9 mouse cellular contexts compared by ENCODE assay signal in the genomic region with DNA sequence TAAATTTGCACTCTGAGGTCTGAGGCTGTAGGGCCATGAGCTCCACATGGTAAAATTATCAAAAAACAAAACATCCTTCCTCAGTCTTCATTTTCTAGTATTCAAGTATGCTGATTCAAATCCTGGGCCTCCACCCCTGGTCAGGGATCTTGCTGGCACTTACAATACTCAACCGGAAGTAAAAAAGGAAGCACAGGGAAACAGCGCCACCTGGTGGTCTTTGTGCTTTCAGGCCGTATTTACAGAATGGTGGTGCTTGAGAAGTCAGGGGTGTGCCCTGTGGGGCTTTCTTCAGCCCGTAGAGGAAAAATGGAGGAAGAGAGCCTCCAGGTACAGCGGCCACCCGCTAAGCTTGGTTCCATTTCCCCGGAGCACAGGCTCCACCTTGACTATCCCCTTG. TPM values are rescaled to one million over a fixed set of nuclear protein-coding genes. Genes with fewer than 3 reads are reported as not detected.
DNase-seq lines count a peak whose midpoint lies in the region; ATAC-seq lines count a peak whose summit lies in the region.
"Had no signal": no experiment of that assay in that cellular context is flagged by ENCODE, and none has a peak within 500 bp of the region (broad histone marks: within the 10 kb centered on the region; RNA-seq: fewer than 3 reads in every experiment).

No protein-coding gene starts in this region.

- peak; percentile 66 for ATAC-seq in CD4-positive, CD25-positive, alpha-beta regulatory T cell, adult 4 months
- 0 out of 2 replicates have a peak, but pooled peaks have one; percentile 0 for ATAC-seq in forebrain, embryonic 11.5 days (replicated peaks; ENCODE audit: low FRiP score)
- no peak for ATAC-seq in heart, embryonic 16.5 days (replicated peaks; ENCODE audit: extremely low read depth, insufficient read depth, low FRiP score)
- ATAC-seq in liver, embryonic 13.5 days (ENCODE audit: low read depth), result 0 out of 2 replicates have a peak, but pooled peaks have one; percentile 22
- no peak for ATAC-seq in stomach, embryonic 14.5 days (ENCODE audit: insufficient number of reproducible peaks, insufficient read depth, low FRiP score, low read depth)

- H3K4me3 ChIP-seq in forebrain, embryonic 11.5 days (ENCODE audit: low read depth, low read length), result no peak overlapping the region
- no peak overlapping the region for H3K4me3 ChIP-seq in heart, embryonic 16.5 days (ENCODE audit: low read length)
- no peak overlapping the region for H3K4me3 ChIP-seq in liver, embryonic 13.5 days (replicated peaks)
- H3K4me3 ChIP-seq in stomach, embryonic 14.5 days (ENCODE audit: low read depth, low read length), result no peak overlapping the region
- H3K4me3 ChIP-seq: erythroblast, embryonic 14.5 days had no signal

- H3K4me2 ChIP-seq in forebrain, embryonic 11.5 days (ENCODE audit: low read depth, low read length, severe bottlenecking), result no peak overlapping the region
- peak overlapping the region; percentile 2; the same call in 1 of the 2 replicates for H3K4me2 ChIP-seq in heart, embryonic 16.5 days (ENCODE audit: low read depth, low read length)
- H3K4me2 ChIP-seq in liver, embryonic 13.5 days, result peak overlapping the region; percentile 17; the same call in 1 of the 2 replicates
- H3K4me2 ChIP-seq in stomach, embryonic 14.5 days (replicated peaks; ENCODE audit: low read depth, low read length), result peak overlapping the region; percentile 11; the same call in 1 of the 2 replicates

- whole genome bisulfite sequencing in forebrain, embryonic 11.5 days, result under 1% methylated on average over 7 of the region's 7 CpGs
- 2% methylated on average over 7 of the region's 7 CpGs for WGBS in heart, embryonic 16.5 days
- 1% methylated on average over 7 of the region's 7 CpGs for WGBS in liver, embryonic 13.5 days (ENCODE audit: insufficient replicate concordance)
- 3% methylated on average over 7 of the region's 7 CpGs for WGBS in stomach, embryonic 14.5 days

- no peaks in the 10 kb centered on the region for H3K36me3 ChIP-seq in forebrain, embryonic 11.5 days (ENCODE audit: control insufficient read depth, insufficient read depth, low read length)
- H3K36me3 ChIP-seq in heart, embryonic 16.5 days (ENCODE audit: control insufficient read depth, insufficient read depth), result no peaks in the 10 kb centered on the region
- no peaks in the 10 kb centered on the region for H3K36me3 ChIP-seq in liver, embryonic 13.5 days
- H3K36me3 ChIP-seq in stomach, embryonic 14.5 days (ENCODE audit: control insufficient read depth, insufficient read depth, low read length), result no peaks in the 10 kb centered on the region

- H3K9me3 ChIP-seq in forebrain, embryonic 11.5 days (ENCODE audit: control insufficient read depth, low read length), result no peaks in the 10 kb centered on the region
- H3K9me3 ChIP-seq in heart, embryonic 16.5 days (replicated peaks; ENCODE audit: control insufficient read depth, low read length), result no peaks in the 10 kb centered on the region
- H3K9me3 ChIP-seq in liver, embryonic 13.5 days (replicated peaks), result no peaks in the 10 kb centered on the region
- H3K9me3 ChIP-seq in stomach, embryonic 14.5 days (ENCODE audit: control insufficient read depth, low read depth, low read length), result no peaks in the 10 kb centered on the region

- H3K27ac ChIP-seq in forebrain, embryonic 11.5 days (ENCODE audit: low read depth, low read length), result no peak overlapping the region
- H3K27ac ChIP-seq in heart, embryonic 16.5 days (ENCODE audit: low read length), result 0 out of 2 replicates have a peak overlapping the region, but pooled peaks have one; percentile 2
- H3K27ac ChIP-seq in liver, embryonic 13.5 days, result no peak overlapping the region
- H3K27ac ChIP-seq in stomach, embryonic 14.5 days (ENCODE audit: low read length), result 0 out of 2 replicates have a peak overlapping the region, but pooled peaks have one; percentile 17

- H3K27me3 ChIP-seq in forebrain, embryonic 11.5 days (ENCODE audit: control insufficient read depth, insufficient read depth, low read length), result peaks cover 3% of the 10 kb centered on the region; the same call in 1 of the 2 replicates
- H3K27me3 ChIP-seq in heart, embryonic 16.5 days (ENCODE audit: control insufficient read depth, insufficient read depth, low read length), result no peaks in the 10 kb centered on the region
- peaks cover 65% of the 10 kb centered on the region for H3K27me3 ChIP-seq in liver, embryonic 13.5 days
- H3K27me3 ChIP-seq in stomach, embryonic 14.5 days (ENCODE audit: control insufficient read depth, insufficient read depth, low read length), result no peaks in the 10 kb centered on the region

- peak; percentile 87 for DNase-seq in c-Kit-negative CD71-positive TER-119-positive erythroid progenitor cells, embryonic 14.5 days (ENCODE audit: low read depth, low spot score)
- peak; percentile 97 for DNase-seq in forebrain, embryonic 11.5 days (ENCODE audit: low spot score)
- DNase-seq in kidney, postnatal 25 days, result peak; percentile 93 to 97
- peak; percentile 79 for DNase-seq in liver, embryonic 13.5 days
- DNase-seq in natural killer cell, adult 2 months (ENCODE audit: low spot score in 2 of 2), result peak; percentile 90 to 92

- peak overlapping the region; percentile 25; the same call in 1 of the 2 replicates for H3K9ac ChIP-seq in forebrain, embryonic 11.5 days (ENCODE audit: low read length)
- peak overlapping the region; percentile 16; the same call in 1 of the 2 replicates for H3K9ac ChIP-seq in heart, embryonic 16.5 days (ENCODE audit: low read length)
- no peak overlapping the region for H3K9ac ChIP-seq in liver, embryonic 13.5 days
- H3K9ac ChIP-seq in stomach, embryonic 14.5 days (replicated peaks; ENCODE audit: low read depth, low read length), result no peak overlapping the region; the same call in 1 of the 2 replicates

- peaks cover 42% of the 10 kb centered on the region for H3K4me1 ChIP-seq in forebrain, embryonic 11.5 days (replicated peaks; ENCODE audit: control insufficient read depth, insufficient read depth, low read length)
- H3K4me1 ChIP-seq in heart, embryonic 16.5 days (ENCODE audit: control insufficient read depth, insufficient read depth, low read length), result peaks cover 22% of the 10 kb centered on the region
- H3K4me1 ChIP-seq in liver, embryonic 13.5 days (replicated peaks), result peaks cover 58% of the 10 kb centered on the region
- peaks cover 45% of the 10 kb centered on the region for H3K4me1 ChIP-seq in stomach, embryonic 14.5 days (ENCODE audit: control insufficient read depth, insufficient read depth, low read length)

RNA-seq across cellular contexts. Expression of gene Gpr84, which starts 3.3 kb away (rescaled TPM):
- polyA plus RNA-seq in CD4-positive, CD25-positive, alpha-beta regulatory T cell, adult 4 months (2017; shearing (Covaris generic)), result not detected
- polyA plus RNA-seq in forebrain, embryonic 11.5 days (2014; fragmentation: Nextera tagmentation; extraction: Ambion mirVana), result not detected in 2 replicates
- 0.19 TPM in 1 of 2 replicates, not detected in the other for polyA plus RNA-seq in heart, embryonic 16.5 days (2015; fragmentation: Nextera tagmentation; extraction: Ambion mirVana)
- 0.28 and 0.29 TPM in 2 replicates for polyA plus RNA-seq in liver, embryonic 13.5 days (2015; fragmentation: Nextera tagmentation; extraction: Ambion mirVana)
- polyA plus RNA-seq in stomach, embryonic 14.5 days (2014; fragmentation: Nextera tagmentation; extraction: Ambion mirVana), result 0.24 and 0.46 TPM in 2 replicates
- polyA plus RNA-seq: erythroblast, embryonic 14.5 days had no signal

RNA-seq across cellular contexts. Expression of gene Zfp385a, which starts 32.8 kb away (rescaled TPM):
- polyA plus RNA-seq in CD4-positive, CD25-positive, alpha-beta regulatory T cell, adult 4 months (2017; shearing (Covaris generic)), result not detected
- polyA plus RNA-seq in forebrain, embryonic 11.5 days (2014; fragmentation: Nextera tagmentation; extraction: Ambion mirVana), result 27.4 and 27.8 TPM in 2 replicates
- 6.5 and 7.5 TPM in 2 replicates for polyA plus RNA-seq in heart, embryonic 16.5 days (2015; fragmentation: Nextera tagmentation; extraction: Ambion mirVana)
- 4.6 and 5.9 TPM in 2 replicates for polyA plus RNA-seq in liver, embryonic 13.5 days (2015; fragmentation: Nextera tagmentation; extraction: Ambion mirVana)
- 11.1 and 11.7 TPM in 2 replicates for polyA plus RNA-seq in stomach, embryonic 14.5 days (2014; fragmentation: Nextera tagmentation; extraction: Ambion mirVana)

RNA-seq across cellular contexts. Expression of gene Copz1, which starts 34.6 kb away (rescaled TPM):
- 100 to 1,000 TPM; 213 to 244 TPM for polyA plus RNA-seq in CD4-positive, CD25-positive, alpha-beta regulatory T cell, adult 4 months (2017; shearing (Covaris generic))
- 265 TPM in 2 replicates for polyA plus RNA-seq in forebrain, embryonic 11.5 days (2014; fragmentation: Nextera tagmentation; extraction: Ambion mirVana)
- 155 and 161 TPM in 2 replicates for polyA plus RNA-seq in heart, embryonic 16.5 days (2015; fragmentation: Nextera tagmentation; extraction: Ambion mirVana)
- 213 and 240 TPM in 2 replicates for polyA plus RNA-seq in liver, embryonic 13.5 days (2015; fragmentation: Nextera tagmentation; extraction: Ambion mirVana)
- 281 and 289 TPM in 2 replicates for polyA plus RNA-seq in stomach, embryonic 14.5 days (2014; fragmentation: Nextera tagmentation; extraction: Ambion mirVana)

RNA-seq across cellular contexts. Expression of gene Nfe2, which starts 48.9 kb away (rescaled TPM):
- under 1 TPM; 0.34 to 0.84 TPM for polyA plus RNA-seq in CD4-positive, CD25-positive, alpha-beta regulatory T cell, adult 4 months (2017; shearing (Covaris generic))
- 6.6 and 7.6 TPM in 2 replicates for polyA plus RNA-seq in forebrain, embryonic 11.5 days (2014; fragmentation: Nextera tagmentation; extraction: Ambion mirVana)
- 3.3 and 3.9 TPM in 2 replicates for polyA plus RNA-seq in heart, embryonic 16.5 days (2015; fragmentation: Nextera tagmentation; extraction: Ambion mirVana)
- polyA plus RNA-seq in liver, embryonic 13.5 days (2015; fragmentation: Nextera tagmentation; extraction: Ambion mirVana), result 171 and 185 TPM in 2 replicates
- polyA plus RNA-seq in stomach, embryonic 14.5 days (2014; fragmentation: Nextera tagmentation; extraction: Ambion mirVana), result 1.9 and 2.0 TPM in 2 replicates

RNA-seq across cellular contexts. Expression of gene Itga5, which starts 59.4 kb away (rescaled TPM):
- 1 to 10 TPM; 1.9 to 3.8 TPM for polyA plus RNA-seq in CD4-positive, CD25-positive, alpha-beta regulatory T cell, adult 4 months (2017; shearing (Covaris generic))
- polyA plus RNA-seq in forebrain, embryonic 11.5 days (2014; fragmentation: Nextera tagmentation; extraction: Ambion mirVana), result 22.0 and 22.4 TPM in 2 replicates
- 64.0 and 72.7 TPM in 2 replicates for polyA plus RNA-seq in heart, embryonic 16.5 days (2015; fragmentation: Nextera tagmentation; extraction: Ambion mirVana)
- polyA plus RNA-seq in liver, embryonic 13.5 days (2015; fragmentation: Nextera tagmentation; extraction: Ambion mirVana), result 12.9 and 15.8 TPM in 2 replicates
- 67.5 and 71.2 TPM in 2 replicates for polyA plus RNA-seq in stomach, embryonic 14.5 days (2014; fragmentation: Nextera tagmentation; extraction: Ambion mirVana)

Comparison
In these comparisons a context has a peak if more than half of its experiments do, and no peak if none do; other contexts are left out.
1. ATAC-seq: peak in CD4-positive, CD25-positive, alpha-beta regulatory T cell, adult 4 months (single experiment), forebrain, embryonic 11.5 days (single experiment) and liver, embryonic 13.5 days (single experiment); none in heart, embryonic 16.5 days (single experiment) and stomach, embryonic 14.5 days (single experiment).
2. H3K27ac ChIP-seq: peak in heart, embryonic 16.5 days (single experiment) and stomach, embryonic 14.5 days (single experiment); none in forebrain, embryonic 11.5 days (single experiment) and liver, embryonic 13.5 days (single experiment).
3. H3K9ac ChIP-seq: peak in forebrain, embryonic 11.5 days (single experiment) and heart, embryonic 16.5 days (single experiment); none in liver, embryonic 13.5 days (single experiment) and stomach, embryonic 14.5 days (single experiment).
4. Peak in every context shown above with its lines, with median percentiles within 50 percentile points of each other: DNase-seq.